ENCODE assay signal across 12 mouse cellular contexts in the genomic region with DNA sequence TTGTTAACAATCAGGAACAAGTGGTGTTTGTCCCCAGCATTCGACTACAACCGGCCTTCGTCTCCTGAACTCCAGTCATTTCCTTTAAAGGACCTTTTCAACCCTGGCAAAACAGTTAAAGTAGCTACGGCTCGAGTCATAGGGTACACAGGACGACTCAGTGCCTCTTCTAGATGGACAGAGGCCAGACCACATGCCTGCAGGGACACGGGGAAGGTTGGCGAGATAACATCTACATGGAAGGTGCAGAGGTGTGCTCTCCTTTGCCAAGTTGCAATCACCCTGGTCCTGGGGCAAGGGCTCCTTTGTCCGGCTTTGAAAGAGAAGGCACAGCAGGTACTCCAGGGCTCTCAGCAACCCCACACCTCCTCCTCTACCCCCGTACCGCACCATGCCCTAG.
DNase-seq lines count a peak whose midpoint lies in the region.
"Had no signal": no experiment of that assay in that cellular context is flagged by ENCODE, and none has a peak within 500 bp of the region (broad histone marks: within the 10 kb centered on the region; RNA-seq: fewer than 3 reads in every experiment).

No protein-coding gene starts in this region.

- DNase-seq in heart, adult 11 months: peak; percentile 14
- DNase-seq in heart, postnatal 10 days: no peak
- peak; percentile 24 to 56 for DNase-seq in kidney, adult 8-10 months
- no peak for DNase-seq in kidney, postnatal 10 days
- peak; percentile 20 for DNase-seq in NIH3T3 (ENCODE audit: low read depth)
- DNase-seq in kidney, postnatal 14 days: peak; percentile 27
- DNase-seq in retina, embryonic 14.5 days (ENCODE audit: low spot score): no peak
- DNase-seq: cerebellum, adult 9-11 months; forebrain, postnatal 0 days; gastrocnemius, postnatal 36 days; lung, postnatal 10 days; right cerebral cortex, adult 18-20 months had no signal

- intact Hi-C loops in heart, postnatal 10 days (cut with DNase I): no loop called here

Comparison
In these comparisons a context has a peak if more than half of its experiments do, and no peak if none do; other contexts are left out.
1. DNase-seq: peak in heart, adult 11 months (single experiment), kidney, adult 8-10 months (2 of 2), NIH3T3 (single experiment) and kidney, postnatal 14 days (single experiment); none in heart, postnatal 10 days (0 of 2), kidney, postnatal 10 days (single experiment) and retina, embryonic 14.5 days (single experiment).